Mouse (Mus musculus): ENCODE results near the gene 1700013G24Rik.

DNA sequence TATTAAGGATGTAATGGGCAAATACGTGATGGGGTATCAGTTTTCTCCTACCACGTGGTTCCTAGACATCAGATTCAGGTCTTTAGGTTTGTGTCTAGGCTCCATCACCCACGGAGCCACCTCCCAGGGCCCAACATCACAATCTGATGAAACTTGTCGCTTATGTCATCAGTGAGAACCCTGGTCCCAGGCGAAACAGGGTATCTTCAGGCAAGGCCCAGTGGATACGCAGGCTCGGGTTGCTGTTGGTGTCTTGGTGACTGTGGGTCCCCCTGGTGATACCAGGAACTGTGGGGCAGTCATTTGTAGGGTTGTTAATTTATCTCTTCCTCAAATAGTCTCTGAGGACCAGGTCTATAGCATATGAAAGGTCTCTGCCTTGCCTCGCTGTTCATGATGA lies 20.2 kb downstream of the 1700013G24Rik start:
- TF ChIP-seq CTCF (IDR thresholded peaks at IDR 0.05; ENCODE audit: extremely low read depth, insufficient read depth, low read length) = no peak
- no peak for TF ChIP-seq POLR2A (IDR thresholded peaks at IDR 0.05; ENCODE audit: extremely low read depth, insufficient read depth, low read length)

Measured in cortical plate, adult 2 months (tissue).